Mouse (Mus musculus): ENCODE results near the gene Ifnz. TPM values are rescaled to one million over a fixed set of nuclear protein-coding genes. Genes with fewer than 3 reads are reported as not detected.
A peak's percentile ranks its signal among the peaks of the same experiment; 100 is the strongest.
"Not testable (repeated sequence)": the region's sequence is repeated elsewhere in the genome, so short reads cannot be mapped to it uniquely, and the experiment has no call there.

The Ifnz gene
- polyA plus RNA-seq, 1 experiment from 2014 or later, result 0.46 TPM

DNA sequence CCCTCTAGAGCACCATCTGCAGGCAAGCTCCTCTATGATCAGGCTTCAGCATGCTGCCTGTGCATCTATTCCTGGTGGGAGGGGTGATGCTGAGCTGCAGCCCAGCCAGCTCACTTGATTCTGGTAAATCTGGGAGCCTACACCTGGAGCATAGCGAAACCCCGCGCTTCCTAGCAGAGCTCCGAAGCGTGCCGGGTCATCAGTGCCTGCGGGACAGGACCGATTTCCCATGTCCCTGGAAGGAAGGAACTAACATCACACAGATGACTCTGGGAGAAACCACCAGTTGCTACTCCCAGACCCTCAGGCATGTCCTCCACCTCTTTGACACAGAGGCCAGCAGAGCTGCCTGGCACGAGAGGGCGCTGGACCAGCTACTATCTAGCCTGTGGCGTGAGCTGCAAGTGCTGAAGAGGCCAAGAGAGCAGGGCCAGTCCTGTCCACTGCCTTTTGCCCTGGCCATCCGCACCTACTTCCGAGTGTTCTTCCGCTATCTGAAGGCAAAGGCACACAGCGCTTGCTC, 27.1 kb upstream of the Ifnz start, which contains the start of gene Gm13271:
Gene Gm13271, plus strand, starts transcription at position 51 of the 523 bp plus-strand sequence.
- not testable (repeated sequence) for ATAC-seq (replicated peaks; ENCODE audit: low FRiP score, low read depth); H3K9ac ChIP-seq (ENCODE audit: low read depth, low read length); H3K4me3 ChIP-seq (replicated peaks; ENCODE audit: low read depth, low read length); H3K27ac ChIP-seq; H3K4me2 ChIP-seq (ENCODE audit: low read length); H3K4me1 ChIP-seq (replicated peaks; ENCODE audit: insufficient read depth, low read length); DNase-seq (ENCODE audit: low spot score); H3K27me3 ChIP-seq (ENCODE audit: insufficient read depth, low read length); H3K9me3 ChIP-seq (replicated peaks; ENCODE audit: low read length); H3K36me3 ChIP-seq (ENCODE audit: insufficient read depth, low read length)
- 0 out of 2 replicates have a peak, but pooled peaks have one; percentile 26 for TF ChIP-seq CTCF (IDR thresholded peaks at IDR 0.05; ENCODE audit: low read depth)
- WGBS, result 81% methylated on average over 15 of the region's 15 CpGs

GRCm38 (mm10) chr4:88756581-88757513, 25.1 kb upstream of the Ifnz start:
- Histone ChIP-seq H3K4me3 (replicated peaks; ENCODE audit: low read depth, low read length) (peak overlapping the region; percentile 46), H3K4me2 (ENCODE audit: low read length) (peak overlapping the region; percentile 75), H3K27ac (peak overlapping the region; percentile 98), H3K9ac (ENCODE audit: low read depth, low read length) (peak overlapping the region; percentile 65)
- ATAC-seq (replicated peaks; ENCODE audit: low FRiP score, low read depth); H3K36me3 ChIP-seq (ENCODE audit: insufficient read depth, low read length); DNase-seq (ENCODE audit: low spot score); H3K4me1 ChIP-seq (replicated peaks; ENCODE audit: insufficient read depth, low read length); H3K9me3 ChIP-seq (replicated peaks; ENCODE audit: low read length); H3K27me3 ChIP-seq (ENCODE audit: insufficient read depth, low read length): not testable (repeated sequence)
- 11% methylated on average over 28 of the region's 31 CpGs for WGBS

- peak; percentile 71 for TF ChIP-seq CTCF (IDR thresholded peaks at IDR 0.05; ENCODE audit: low read depth)
- Histone ChIP-seq H3K9ac (ENCODE audit: low read depth, low read length) (peak overlapping the region; percentile 65), H3K4me3 (replicated peaks; ENCODE audit: low read depth, low read length) (peak overlapping the region; percentile 46), H3K27ac (peak overlapping the region; percentile 98), H3K4me2 (ENCODE audit: low read length) (peak overlapping the region; percentile 75)
- not testable (repeated sequence) for H3K27me3 ChIP-seq (ENCODE audit: insufficient read depth, low read length); H3K4me1 ChIP-seq (replicated peaks; ENCODE audit: insufficient read depth, low read length); H3K9me3 ChIP-seq (replicated peaks; ENCODE audit: low read length); H3K36me3 ChIP-seq (ENCODE audit: insufficient read depth, low read length)
- ATAC-seq (replicated peaks; ENCODE audit: low FRiP score, low read depth) (peak; percentile 100), DNase-seq (ENCODE audit: low spot score) (peak; percentile 96)
- under 1% methylated on average over 11 of the region's 21 CpGs for WGBS
These were observed 24.3 kb upstream of the Ifnz start for GRCm38 (mm10) chr4:88757628-88758031.

DNA sequence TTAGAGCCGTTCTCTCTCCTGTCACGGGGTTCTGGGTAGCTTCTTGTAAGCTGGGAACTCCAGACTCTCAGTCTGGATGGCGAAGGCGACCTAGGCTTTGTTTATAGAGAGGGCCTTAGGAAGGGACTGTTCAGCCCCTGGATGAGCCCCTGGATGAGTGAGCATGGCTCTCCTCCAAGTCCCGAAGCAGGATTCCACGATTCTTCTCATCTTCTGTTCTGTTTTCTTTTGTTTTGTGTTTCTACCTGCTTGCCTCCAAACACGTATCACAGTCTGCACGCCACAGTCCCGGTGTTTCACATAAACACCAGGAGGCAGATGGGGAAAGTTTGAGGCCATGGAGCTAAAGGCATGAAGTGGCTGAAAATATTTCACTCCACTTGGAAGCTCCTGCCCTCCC, 23.2 kb upstream of the Ifnz start:
- not testable (repeated sequence) for H3K4me1 ChIP-seq (replicated peaks; ENCODE audit: insufficient read depth, low read length); H3K9ac ChIP-seq (ENCODE audit: low read depth, low read length); H3K27me3 ChIP-seq (ENCODE audit: insufficient read depth, low read length); DNase-seq (ENCODE audit: low spot score); H3K4me3 ChIP-seq (replicated peaks; ENCODE audit: low read depth, low read length); ATAC-seq (replicated peaks; ENCODE audit: low FRiP score, low read depth); H3K27ac ChIP-seq; H3K9me3 ChIP-seq (replicated peaks; ENCODE audit: low read length); H3K36me3 ChIP-seq (ENCODE audit: insufficient read depth, low read length); H3K4me2 ChIP-seq (ENCODE audit: low read length)
- WGBS, result 87% methylated on average over 8 of the region's 9 CpGs

- H3K36me3 ChIP-seq (ENCODE audit: insufficient read depth, low read length); H3K9ac ChIP-seq (ENCODE audit: low read depth, low read length): not testable (repeated sequence)
- peak within 1 kb of the TSS; percentile 73 for H3K27ac ChIP-seq
These were observed 22.2 kb upstream of the Ifnz start, which contains the start of gene Gm13283 for GRCm38 (mm10) chr4:88759610-88760268. Gene Gm13283, plus strand, starts transcription at chr4:88760119.

DNA sequence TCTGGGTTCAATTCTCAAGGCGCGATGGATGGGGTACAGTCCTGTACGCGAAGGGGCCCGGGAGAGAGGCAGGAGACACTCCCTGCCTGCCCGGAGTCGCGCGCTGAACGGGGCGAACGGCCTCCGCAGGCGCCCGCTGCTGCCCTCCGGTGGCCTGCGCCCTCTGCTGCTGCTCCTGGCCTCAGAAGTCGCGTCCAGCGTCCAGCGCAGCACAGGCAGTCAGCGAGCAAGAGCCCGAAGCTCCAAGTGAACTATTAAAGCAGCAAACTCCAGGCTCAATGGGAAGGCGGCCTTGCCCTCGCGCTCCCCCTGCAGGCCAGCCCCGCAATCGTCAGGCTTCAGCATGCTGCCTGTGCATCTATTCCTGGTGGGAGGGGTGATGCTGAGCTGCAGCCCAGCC, 21.5 kb upstream of the Ifnz start:
- H3K27ac ChIP-seq, result peak overlapping the region; percentile 73
- peak; percentile 72 for TF ChIP-seq CTCF (IDR thresholded peaks at IDR 0.05; ENCODE audit: low read depth)
- peak; percentile 93 for DNase-seq (ENCODE audit: low spot score)
- not testable (repeated sequence) for H3K4me1 ChIP-seq (replicated peaks; ENCODE audit: insufficient read depth, low read length); H3K9me3 ChIP-seq (replicated peaks; ENCODE audit: low read length); H3K27me3 ChIP-seq (ENCODE audit: insufficient read depth, low read length); H3K9ac ChIP-seq (ENCODE audit: low read depth, low read length); H3K36me3 ChIP-seq (ENCODE audit: insufficient read depth, low read length); ATAC-seq (replicated peaks; ENCODE audit: low FRiP score, low read depth)
- H3K4me2 ChIP-seq (ENCODE audit: low read length), result peak overlapping the region; percentile 34; the same call in 1 of the 2 replicates
- under 1% methylated on average over 24 of the region's 28 CpGs for WGBS
- peak overlapping the region; percentile 16; the same call in 1 of the 2 replicates for H3K4me3 ChIP-seq (replicated peaks; ENCODE audit: low read depth, low read length)

More at GRCm38 (mm10) chr4:88759610-88760268, 22.2 kb upstream of the Ifnz start, which contains the start of gene Gm13283:
- WGBS, result 20% methylated on average over 7 of the region's 14 CpGs
- peak within 1 kb of the TSS; percentile 16; the same call in 1 of the 2 replicates for H3K4me3 ChIP-seq (replicated peaks; ENCODE audit: low read depth, low read length)
- not testable (repeated sequence) for H3K9me3 ChIP-seq (replicated peaks; ENCODE audit: low read length); H3K4me1 ChIP-seq (replicated peaks; ENCODE audit: insufficient read depth, low read length); DNase-seq (ENCODE audit: low spot score); H3K27me3 ChIP-seq (ENCODE audit: insufficient read depth, low read length); ATAC-seq (replicated peaks; ENCODE audit: low FRiP score, low read depth)
- peak within 1 kb of the TSS; percentile 34; the same call in 1 of the 2 replicates for H3K4me2 ChIP-seq (ENCODE audit: low read length)

All from kidney, postnatal 0 days (tissue).